Mouse (Mus musculus) activated CD4-positive, CD25-positive, alpha-beta regulatory T cell, adult 4 months (primary cell): ENCODE data around the gene Tcp11l1. TPM values are rescaled to one million over a fixed set of nuclear protein-coding genes. Genes with fewer than 3 reads are reported as not detected.

Source experiments
- ATAC-seq: one replicate; pipeline ENCODE4 v1.8.0; 2017
- polyA plus RNA-seq, 2 experiments: library from polyadenylated mRNA; unstranded; fragments of 100-300 nt; shearing (Covaris generic); gene quantifications; one replicate each; pipeline ENCODE4 v1.2.1; 2017

Gene Tcp11l1
- polyA plus RNA-seq, 2 experiments from 2014 or later: 1.3 TPM; not detected in 1

DNA sequence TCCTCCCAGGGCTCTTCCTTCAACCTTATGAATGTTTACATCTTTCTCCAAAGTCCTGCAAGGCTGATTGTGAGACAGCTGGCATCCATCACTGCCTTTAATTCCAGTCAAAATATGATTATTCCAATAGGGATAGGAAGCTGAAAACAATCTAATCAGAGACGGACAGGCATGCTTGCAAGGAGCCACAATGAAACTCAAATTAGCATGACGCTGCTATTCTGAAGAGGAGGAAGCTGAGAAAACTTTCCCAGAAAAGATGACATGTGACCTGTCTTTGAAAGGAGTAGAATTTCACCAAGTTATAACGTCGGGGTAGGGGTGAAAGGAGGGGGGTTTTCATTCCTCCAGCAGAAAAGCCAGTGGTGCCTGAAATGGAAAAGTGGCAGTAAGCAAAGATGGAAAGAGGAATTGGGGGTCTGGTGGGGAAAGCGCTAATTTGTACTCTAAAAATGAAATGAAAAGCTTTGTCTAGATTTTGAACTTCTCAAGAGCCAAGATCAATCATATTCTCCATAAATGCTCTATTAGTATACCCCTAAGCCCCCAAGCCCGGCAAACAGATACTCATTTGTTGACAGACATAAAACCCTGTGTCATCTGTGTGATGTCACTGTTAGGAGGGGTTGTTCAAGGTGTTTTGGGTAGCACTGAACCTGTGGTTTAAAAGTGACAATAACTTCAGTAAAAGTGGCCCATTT is 1.1 kb downstream of the Tcp11l1 start:
- no peak for ATAC-seq

DNA sequence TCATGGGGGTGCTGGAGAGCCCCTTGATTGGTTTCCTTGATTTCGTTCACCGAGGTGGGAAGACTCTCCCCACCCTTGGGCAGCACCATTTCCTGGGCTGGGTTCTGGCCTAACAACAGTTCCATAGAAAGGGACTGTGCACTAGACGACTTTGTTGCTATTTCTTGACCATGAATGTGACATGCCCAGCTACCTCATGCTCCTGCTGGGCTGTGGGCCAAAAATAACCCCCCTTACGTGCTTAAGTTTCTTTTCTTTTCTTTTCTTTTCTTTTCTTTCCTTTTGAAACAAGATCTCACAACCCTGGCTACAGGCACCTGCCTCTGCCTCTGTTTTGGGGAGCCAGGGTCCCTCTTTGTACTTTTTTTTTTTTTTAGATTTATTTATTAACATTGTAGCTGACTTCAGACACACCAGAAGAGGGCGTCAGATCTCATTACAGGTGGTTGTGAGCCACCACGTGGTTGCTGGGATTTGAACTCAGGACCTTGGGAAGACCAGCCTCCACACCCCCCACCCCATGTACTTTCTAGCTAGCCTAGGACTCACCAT is 2.1 kb downstream of the Tcp11l1 start:
- no peak for ATAC-seq

DNA sequence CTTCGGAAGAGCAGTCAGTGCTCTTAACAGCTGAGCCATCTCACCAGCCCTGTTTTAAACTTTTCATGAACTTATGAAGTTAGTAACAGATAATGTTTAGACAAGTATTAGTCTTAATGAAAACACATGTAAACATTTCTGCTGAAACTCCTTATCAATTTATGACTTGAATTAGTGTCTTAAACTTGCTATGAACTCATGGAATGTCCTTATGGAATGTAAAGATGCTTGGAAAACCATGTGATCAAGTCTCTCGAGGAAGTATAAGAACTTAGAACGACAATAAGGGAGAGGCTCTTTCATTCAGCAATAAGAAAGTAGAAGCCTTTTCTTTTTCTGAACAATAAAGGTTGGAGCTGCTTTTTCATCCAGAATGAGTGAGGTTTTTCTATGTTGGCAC is 7.6 kb downstream of the Tcp11l1 start:
- no peak for ATAC-seq

DNA sequence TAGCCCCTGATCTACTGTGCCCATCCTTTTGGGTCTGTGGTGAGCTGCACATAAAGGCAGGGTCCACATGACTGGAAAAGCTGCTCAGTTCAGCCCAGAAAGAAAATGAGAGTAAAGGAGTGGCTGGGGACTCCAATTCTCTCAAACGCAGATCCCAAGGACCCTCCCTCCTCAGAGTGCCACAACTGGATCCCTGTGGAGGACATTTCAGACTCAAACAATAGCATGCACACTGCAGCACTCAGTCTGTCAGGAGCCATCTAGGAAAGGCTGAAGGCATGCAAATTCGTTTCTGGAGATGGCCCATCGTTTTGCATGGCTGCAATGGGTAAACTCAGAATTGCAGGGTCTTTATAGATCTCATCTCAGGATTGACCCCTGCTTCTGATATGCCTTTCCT is 8.8 kb downstream of the Tcp11l1 start:
- ATAC-seq: no peak

DNA sequence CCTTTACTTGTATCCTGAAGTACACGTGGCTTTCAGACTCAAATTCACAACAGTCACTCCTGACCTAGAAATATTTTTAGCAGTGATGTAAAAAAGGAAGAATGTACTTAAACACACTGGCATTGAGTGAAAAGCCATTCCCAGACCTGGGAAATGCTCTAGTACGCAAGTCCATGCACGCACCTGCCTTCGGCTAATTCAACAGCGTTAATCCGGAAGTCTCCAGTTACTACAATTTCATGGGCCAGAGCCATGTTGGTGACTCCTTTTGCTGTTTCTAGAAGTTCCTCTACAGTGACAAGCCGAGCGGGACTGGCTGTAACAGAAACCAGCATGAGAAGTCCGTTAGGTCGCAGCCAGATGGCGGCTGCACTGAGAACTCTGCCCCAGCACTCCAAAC is 12.3 kb downstream of the Tcp11l1 start:
- no peak for ATAC-seq

DNA sequence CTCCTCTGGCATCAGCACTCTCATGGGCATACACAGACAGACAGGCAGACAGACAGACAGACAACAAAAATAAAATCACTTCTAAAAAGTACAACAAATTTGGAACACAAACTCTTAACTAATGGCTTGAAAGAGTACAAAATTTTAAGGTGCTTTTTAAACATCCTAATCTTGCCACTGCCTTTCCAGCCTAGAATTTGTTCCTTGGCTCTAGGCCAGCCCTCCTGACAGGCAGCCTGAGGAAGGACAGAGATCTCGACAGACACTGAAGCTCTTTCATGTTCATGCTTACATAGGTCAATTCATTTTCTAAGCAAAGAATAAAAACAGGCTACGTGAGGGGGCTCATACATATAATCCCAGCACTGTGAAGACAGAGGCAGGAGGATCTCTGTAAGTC is 19.4 kb downstream of the Tcp11l1 start:
- no peak for ATAC-seq

DNA sequence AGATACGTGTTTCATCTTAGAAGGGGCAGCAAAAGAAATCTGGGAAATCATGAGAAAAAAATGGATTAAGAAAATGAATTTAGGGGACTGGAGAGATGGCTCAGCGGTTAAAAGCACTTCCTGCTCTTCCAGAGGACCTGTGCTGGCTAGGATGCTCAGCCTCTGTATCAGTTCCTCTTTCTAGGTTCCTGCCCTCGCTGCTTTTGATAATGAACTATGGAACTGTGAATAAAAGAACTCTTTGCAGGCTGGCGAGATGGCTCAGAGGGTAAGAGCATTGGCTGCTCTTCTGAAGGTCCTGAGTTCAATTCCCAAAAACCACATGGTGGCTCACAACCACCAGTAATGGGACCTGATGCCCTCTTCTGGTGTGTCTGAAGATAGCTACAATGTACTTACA is 21.2 kb downstream of the Tcp11l1 start:
- no peak for ATAC-seq

DNA sequence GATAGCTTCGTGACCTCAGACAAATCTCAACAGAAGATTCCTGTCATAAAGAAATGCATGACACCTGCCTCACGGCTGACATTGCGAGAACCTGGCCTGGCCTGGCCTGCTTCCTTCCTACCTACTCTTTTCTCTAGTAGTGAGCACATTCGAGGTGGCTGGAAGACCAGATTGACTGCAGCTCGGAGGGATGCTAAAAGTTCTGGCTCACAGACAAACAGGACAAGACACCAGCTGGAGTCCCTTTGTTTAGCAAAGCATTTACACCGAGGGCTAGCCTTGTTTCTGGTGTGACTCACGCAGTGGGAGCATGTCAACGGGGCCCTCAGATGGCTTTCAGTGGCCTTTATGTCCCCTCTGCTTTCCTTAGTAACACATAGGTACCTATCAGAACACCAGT is 23.2 kb downstream of the Tcp11l1 start:
- ATAC-seq: no peak

DNA sequence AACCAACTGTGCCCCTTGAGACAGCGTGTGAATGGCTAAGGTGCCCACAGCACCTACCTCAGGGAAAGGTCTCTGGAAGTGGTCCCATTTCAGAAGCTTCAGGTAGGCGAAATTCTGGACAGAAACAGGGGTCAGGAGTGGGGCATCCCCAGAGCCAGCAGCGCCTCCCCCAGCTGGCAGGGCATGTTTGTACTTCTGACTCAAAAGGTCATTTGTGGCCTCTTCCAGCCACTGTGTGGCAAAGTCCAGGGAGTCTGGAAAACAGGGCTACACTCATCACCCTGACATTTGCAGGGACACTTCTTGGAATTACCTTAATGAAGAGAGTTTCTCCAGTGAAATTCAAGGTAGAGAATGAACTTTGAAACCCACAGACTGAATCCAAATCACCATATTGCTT is 23.6 kb downstream of the Tcp11l1 start:
- ATAC-seq: no peak

DNA sequence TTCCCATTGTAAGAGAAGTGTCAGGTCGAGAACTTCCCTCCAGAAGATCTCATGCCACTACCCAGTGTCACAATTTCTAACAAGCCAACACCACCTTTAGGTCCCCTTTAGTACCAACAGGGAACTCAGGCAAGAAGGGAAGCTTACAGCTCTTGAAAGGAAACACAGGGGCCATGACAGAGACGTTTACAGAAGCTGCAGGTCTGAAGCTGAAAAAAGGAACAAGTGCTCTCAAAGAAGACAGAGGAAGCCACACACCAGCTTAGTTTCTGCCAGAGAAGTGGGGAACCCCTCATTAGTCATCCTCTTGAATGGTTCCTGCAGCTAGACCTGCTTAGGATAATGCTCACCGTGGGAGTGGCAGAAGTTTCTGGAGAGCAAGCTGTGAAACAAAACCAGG is 24.7 kb downstream of the Tcp11l1 start:
- ATAC-seq: no peak

DNA sequence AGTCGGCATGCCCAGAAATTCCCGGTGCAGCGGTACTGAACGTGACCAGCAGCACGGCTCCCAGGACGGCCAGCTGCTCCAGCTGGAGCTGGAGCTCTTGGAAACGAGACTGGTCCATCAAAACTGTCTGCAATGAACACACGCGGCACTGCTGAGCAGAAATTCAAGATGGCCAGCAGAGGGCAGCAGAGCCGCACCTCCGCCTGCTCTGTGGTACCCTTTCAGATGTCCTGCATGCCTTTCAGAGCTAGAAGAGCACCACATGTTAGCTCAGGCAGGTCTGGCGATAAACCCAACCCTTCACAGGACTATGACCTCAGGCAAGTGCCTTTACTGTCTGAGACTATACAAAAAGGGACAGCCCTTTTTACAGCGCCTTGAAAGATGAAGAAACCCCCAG is 26.6 kb downstream of the Tcp11l1 start:
- ATAC-seq: no peak

DNA sequence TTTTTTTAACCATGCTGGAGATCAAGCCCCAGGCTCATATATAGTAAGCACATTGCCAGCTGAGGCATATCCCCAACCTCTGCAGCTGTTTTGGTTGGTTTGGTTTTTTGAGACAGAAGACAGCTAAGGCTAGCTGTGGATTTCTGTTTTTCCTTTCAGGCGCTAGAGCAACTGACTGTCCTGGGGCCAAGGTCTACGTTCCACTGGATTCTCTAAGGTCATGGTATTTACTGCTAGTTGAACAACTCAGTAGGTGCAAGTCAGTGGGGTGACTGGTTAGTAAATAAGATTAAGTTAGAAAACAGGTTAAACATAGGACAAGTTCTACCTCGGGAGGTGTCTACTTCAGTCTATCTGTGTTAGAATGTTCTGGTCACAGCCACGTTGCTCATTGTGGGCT is 27.2 kb downstream of the Tcp11l1 start:
- ATAC-seq: no peak

DNA sequence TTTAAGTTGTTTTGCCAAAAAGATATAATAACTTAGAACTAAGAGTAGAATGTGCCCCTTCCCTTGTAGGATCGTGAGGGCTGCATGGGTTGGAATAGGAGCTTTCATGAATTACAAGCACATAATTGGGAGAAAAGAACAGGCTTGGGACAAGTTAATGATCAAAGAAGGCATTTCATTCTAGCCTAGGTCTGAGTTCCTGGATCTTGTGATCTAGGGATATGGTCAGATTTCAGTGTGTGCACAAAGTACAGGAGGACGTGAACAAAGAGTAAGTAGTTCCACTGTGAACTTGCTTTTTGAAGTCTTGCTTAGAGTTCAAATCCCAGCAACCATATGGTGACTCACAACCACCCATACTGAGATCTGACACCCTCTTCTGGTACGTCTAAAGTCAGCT is 34.6 kb downstream of the Tcp11l1 start:
- ATAC-seq: no peak

DNA sequence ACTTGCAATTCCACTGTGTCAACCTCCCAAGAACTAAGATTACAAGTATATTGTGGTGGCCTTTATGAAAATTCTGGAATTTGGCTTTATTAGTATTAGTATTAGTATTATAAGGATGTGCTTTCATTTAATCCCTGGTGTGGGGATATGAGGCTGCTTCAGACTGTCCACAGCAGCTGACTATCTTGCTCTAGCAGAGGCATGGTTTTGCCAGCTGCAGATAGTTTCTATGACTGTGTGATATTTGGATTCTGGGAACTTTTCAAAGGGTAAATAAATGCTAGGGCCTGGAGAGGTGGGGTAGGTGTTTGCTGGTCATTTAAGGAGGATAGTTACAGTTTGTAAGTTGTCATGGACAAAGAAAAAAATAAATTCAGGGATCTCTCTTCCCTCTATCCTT is 40.2 kb downstream of the Tcp11l1 start:
- ATAC-seq: no peak

DNA sequence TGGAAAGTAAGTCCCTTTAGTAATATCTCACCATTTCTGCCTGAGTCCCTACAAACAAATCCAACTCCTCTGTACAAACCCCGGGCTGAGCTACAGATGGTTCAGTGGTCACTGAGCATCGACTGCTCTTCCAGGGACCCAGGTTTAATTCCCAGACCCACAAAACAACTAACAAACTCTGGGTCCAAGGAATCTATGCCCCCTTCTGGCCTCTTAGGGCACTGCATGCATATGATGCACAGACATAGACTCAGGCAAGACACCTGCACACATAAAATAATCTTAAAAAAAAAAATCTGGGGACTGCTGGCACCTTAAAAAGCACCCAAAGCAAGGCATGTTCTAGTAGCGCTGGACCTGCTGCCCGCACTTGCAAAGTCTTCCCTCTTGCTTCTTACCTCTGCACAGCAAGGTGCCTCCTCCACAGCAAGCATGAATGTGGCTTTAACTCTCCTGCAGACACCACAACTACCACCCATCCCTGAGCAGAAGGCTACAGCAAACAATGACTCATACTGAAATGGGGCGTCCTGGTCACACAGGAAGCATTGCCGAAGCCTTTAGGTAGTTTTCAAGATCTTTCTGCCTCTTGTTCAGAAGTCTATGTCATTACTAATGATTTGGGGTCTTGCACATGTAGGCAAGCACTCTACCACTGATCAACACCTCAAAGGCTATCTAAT is 42.7 kb downstream of the Tcp11l1 start:
- no peak for ATAC-seq

DNA sequence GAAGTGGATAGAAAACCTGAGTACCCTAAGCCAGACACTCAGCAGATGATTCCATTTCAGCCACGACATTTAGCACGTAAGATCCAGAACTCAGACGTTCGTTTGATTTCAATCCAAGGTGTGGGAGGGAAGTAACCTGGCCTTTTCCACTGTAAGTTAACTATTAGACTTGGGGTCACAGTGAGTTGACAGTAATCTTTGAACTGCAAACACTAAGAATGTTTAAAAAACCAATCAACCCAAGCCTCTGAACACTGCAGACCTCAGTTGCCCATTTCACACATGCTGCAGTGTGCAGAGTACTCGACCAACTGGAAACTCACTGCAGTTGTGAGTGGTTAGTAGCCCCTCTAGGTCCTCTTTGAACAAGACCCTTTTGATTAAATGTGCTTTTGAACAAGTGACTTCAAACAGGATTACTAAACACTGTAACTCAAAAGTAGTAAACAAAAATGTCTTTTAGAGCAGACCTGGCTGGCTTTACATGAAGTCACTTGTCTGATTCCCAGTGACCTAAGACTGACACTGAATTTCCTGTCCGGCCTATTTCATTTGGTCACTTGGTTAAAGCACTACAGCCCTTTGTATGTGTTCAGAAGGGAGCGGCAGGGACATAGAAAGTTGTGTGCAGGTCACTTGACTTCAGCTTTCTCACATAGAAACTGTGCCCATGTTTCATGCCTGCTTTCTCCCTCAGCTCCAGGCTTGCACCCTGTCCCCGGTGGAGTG is 48.4 kb downstream of the Tcp11l1 start:
- ATAC-seq: no peak

DNA sequence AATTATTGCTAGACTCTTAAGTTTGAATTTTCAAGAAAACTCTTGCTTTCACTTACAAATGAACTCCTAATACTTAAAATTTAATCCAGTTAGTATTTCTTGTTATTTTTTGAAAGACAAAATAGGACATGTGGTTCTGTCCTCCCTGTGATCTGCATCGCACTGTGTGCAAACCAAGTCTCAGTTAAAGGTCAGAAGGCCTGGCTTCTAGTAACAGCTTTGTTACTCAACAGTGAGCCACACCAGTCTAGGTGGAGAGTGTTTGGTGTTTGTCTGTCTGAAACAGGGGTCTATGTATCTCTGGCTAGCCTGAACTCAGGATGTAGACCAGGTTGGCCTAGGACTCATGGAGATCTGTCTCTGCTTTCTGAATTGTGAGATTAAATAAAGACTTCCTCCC is 53.3 kb downstream of the Tcp11l1 start:
- no peak for ATAC-seq

DNA sequence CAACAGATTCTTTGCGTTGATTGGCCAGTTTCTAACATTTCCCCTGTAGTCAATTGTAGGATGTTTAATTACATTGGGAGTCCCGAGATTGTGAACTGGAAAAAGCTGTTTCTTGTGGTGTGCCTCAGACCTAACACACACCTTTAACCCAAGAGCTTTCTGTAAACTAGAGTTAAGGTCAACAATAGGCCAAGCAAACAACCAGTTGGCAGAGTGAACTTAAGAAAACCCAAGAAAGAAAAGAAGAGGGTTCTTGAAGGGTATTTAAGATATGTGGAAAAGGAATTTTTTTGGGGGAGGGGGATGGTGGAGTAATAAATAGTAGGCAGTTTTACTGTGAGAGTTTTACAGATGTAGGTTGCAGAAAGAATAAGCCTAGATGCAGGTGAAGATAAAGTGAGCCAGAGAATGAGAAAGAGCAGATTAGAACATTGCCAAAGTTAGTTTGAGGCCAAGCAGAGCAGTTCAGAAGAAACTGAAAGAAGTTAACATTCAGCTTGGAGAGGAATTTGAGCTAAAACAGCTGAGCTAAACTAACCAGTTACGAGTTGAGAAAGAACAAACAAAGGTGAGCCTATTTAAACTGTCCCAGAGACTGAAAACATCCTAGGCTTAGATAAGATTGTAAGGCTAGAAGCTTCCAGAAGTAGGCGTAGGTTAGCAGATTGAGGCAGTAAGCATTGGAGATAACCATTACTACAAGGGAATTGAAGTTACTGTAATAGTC is 95.8 kb downstream of the Tcp11l1 start:
- ATAC-seq: no peak

DNA sequence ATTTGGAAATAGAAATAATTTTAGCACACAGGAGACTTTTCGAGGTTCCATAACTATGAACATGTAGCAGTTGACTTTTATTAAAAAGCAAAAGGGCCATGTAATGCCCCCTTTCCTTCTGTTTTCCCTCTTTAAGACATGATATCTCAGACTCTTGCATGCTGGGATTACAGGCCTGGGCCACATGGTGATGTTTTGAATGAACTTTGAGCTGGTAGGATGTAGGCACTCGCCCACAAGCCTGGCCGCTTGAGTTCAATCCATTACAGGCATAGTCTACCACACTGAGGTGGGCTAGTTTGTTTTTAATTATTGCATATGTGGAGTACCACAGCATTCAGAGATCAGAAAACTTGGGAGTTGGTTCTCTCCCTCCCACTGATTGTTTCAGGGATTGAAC is 97.2 kb downstream of the Tcp11l1 start:
- ATAC-seq: no peak
